Mouse (Mus musculus) heart, adult 2 months (tissue): ENCODE measurements at regions not wholly inside any gene's neighbourhood (a gene's known extent, or its start where the extent isn't known, plus 50 kb on each side); places are given as distances from the start of the nearest gene placed in this dataset.

Experiments
- CTCF ChIP-seq: fragments of 200-600 bp; IDR thresholded peaks from 2 replicates; pipeline ENCODE4 v1.8.1; 2022; ENCODE audit warnings: antibody characterized with exemption, mild to moderate bottlenecking, moderate library complexity
- EP300 ChIP-seq: fragments of 200-500 bp; IDR thresholded peaks from 2 replicates; pipeline ENCODE4 v1.6.1; 2011; ENCODE audit warnings: low read depth, low read length, control low read depth; ENCODE audit not compliant: insufficient read depth
- POLR2A ChIP-seq: fragments of 200-500 bp; IDR thresholded peaks from 2 replicates; pipeline ENCODE4 v1.6.1; 2011; ENCODE audit warnings: mild to moderate bottlenecking, low read depth, low read length, control low read depth; ENCODE audit not compliant: insufficient read depth

GRCm38 (mm10) chr4:83973162-83973561, 447.8 kb downstream of the Ccdc171 start:
- TF ChIP-seq CTCF = no peak
- TF ChIP-seq EP300 = no peak
- TF ChIP-seq POLR2A = no peak
